Mouse (Mus musculus): Measurements from ENCODE around the gene N4bp2l1.
A peak's percentile ranks its signal among the peaks of the same experiment; 100 is the strongest.

N4bp2l1 gene

DNA sequence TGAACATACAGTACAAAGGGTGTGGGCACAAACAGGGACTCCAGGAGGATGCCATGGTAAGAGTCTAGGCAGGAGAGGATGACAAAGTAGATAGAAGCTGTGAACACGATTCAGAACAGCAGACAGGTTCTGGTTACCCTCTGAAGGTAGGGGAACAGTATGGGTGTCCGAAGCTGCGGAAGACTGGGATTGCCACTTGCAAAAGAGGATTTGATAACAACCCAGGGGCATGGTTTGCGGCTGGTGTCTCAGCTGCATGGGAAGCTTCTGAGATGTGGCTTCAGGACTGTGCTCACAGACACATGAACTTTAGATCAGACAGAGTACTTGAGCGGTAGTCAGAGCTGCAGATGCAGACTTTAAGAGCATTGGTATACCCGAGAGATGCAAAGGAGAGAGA is 32.6 kb downstream of the N4bp2l1 start:
- DNase-seq (ENCODE audit: low spot score), result no peak

DNA sequence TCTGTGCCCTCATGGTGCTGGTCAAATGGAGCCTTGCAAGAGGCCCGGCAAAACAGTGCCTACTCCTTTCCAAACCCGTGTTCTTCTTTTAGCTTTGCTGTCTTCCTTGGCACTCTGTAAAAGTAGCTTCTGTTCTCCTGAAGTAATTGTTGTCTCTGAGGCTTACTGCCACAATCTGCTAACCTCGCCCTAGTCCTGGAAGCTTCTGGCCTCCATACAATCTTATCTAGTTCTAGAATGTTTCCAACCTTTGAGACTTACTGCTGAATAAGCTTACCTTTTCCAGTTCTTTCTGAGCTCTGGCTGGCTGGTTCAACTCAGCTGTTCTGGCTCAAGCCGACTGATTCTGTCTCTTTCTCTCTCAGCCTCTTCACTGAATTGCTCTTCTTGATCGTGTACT is 35.2 kb downstream of the N4bp2l1 start:
- no peak for DNase-seq (ENCODE audit: low spot score)

DNA sequence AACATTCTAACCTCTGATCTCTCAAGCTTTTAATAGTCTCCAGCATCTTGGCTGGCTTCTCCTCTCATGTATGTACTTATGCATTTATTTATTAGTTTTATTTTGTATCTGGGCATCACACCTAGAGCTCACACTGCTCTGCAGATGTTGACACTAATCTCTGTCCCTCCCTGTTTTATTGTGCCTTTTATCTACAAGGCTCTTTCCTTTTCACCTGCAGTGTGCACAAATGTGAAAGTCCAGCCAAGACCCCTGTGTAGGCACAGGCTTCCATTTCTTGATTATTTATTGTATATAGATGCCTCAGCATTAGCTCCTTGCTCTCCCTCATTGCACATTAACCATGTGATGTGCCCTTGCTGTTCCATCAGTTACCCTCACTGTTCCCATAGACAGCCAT is 35.6 kb downstream of the N4bp2l1 start:
- no peak for DNase-seq (ENCODE audit: low spot score)

DNA sequence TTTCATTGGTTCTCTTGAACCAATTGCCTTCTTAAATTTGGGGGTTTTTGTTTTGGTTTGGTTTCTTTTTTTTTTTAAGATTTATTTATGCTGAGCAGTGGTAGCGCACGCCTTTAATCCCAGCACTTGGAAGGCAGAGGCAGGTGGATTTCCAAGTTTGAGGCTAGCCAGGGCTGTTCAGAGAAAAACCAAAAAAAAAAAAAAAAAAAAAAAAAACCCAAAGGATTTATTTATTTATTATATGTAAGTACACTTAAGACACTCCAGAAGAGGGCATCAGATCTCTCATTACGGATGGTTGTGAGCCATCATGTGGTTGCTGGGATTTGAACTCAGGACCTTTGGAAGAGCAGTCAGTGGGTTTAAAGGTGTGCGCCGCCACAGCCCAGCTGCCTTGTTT is 36.1 kb downstream of the N4bp2l1 start:
- no peak for DNase-seq (ENCODE audit: low spot score)

DNA sequence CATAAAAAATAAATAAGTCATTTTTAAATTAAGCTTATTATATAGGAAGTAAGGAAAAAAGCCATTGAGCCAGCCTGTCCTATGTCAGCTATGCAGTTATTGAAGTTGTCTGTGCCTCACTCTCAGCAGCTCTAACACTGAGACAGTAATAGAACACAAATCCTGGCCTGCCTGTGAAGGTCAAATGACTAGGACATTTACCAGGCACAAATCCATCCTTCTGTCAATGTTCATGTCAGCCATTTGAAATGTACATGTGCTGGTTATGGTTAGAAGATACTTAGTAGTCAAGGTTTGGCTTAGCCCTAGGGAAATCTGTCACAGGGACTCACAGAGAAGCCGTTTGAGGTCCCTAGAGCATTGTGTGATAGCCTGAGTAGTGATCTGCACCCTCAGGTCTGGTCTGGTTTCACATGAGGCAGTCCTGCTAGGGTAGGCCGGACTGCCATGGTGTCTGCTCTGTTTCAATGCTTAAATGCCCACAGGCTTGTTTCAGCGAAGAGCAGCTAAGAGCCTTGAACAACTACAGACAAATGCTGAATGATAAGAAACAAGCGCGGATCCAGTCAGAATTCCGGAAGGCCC is 37.4 kb downstream of the N4bp2l1 start:
- no peak for DNase-seq (ENCODE audit: low spot score)

DNA sequence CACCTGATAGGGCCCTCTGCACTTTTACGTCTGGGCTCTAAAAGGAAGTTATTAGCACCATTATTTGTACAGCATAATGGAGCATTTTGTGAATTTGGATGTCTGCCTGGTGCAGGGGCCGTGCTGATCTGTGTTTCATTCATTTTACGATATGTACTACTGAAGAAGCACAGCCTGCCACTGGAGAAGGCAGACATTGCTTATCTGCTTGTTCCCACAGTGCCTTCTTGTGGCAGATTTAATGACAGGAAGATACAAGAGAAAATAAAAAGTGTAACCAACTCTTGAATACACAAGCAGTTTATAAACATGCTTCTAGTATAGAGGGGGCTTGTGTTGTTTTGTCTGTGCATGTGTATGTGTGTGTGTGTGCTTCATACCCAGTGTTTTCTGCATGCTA is 45.4 kb downstream of the N4bp2l1 start:
- no peak for DNase-seq (ENCODE audit: low spot score)

DNA sequence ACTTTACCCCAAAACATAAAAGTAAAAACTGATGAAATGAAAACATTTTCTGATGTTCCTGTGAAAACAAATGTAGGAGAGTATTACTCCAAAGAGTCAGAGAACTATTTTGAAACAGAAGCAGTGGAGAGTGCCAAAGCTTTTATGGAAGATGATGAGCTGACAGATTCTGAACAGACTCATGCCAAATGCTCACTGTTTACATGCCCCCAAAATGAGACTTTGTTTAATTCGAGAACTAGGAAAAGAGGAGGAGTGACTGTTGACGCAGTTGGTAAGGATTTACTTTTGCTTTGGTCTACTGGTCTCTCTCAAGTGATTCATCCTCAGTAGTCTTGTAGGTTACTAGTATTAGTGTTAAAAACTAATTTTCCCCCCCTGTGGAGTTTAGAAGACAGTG is 53.8 kb downstream of the N4bp2l1 start:
- no peak for DNase-seq (ENCODE audit: low spot score)

DNA sequence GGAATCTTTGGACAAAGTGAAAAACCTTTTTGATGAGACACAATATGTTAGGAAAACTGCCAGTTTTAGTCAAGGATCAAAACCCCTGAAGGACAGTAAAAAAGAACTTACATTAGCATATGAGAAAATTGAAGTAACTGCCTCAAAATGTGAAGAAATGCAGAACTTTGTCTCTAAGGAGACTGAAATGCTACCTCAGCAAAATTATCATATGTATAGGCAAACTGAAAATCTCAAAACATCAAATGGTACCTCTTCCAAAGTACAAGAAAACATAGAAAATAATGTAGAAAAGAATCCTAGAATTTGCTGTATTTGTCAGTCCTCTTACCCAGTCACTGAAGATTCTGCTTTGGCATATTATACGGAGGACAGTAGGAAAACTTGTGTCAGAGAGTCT is 55.7 kb downstream of the N4bp2l1 start:
- no peak for DNase-seq (ENCODE audit: low spot score)

DNA sequence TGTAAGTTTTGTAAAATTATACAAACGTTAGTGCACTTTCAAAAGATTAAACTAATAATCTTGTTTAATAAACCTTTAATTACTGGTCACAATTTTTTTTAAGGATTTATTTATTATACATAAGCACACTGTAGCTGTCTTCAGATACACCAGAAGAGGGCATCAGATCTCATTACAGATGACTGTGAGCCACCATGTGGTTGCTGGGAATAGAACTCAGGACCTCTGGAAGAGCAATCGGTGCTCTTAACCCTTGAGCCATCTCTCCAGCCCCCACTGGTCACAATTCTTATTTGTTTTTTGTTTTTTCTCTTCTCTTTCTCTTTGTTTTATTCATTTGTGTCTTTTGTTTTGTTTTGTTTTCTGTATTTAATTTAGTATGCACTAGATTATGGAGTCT is 71.7 kb downstream of the N4bp2l1 start:
- DNase-seq (ENCODE audit: low spot score), result no peak

DNA sequence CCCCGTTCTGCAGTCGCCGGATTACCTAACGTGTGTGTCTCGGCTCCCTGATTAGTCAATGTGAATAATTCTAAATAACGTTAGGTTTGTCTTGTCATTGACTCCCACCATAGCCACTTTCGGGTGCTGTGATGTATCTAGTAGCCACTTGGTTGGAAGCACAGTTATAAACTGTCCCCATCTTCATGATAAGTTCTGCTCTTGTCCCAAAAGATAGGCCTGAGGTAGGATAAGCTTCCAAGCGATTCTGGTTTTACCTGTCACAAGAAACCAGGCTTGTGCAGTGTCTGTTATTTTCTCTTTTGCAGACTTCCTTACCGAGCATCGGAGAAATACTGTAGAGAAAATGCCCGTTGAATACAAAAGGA is 74.1 kb downstream of the N4bp2l1 start:
- DNase-seq (ENCODE audit: low spot score), result no peak

DNA sequence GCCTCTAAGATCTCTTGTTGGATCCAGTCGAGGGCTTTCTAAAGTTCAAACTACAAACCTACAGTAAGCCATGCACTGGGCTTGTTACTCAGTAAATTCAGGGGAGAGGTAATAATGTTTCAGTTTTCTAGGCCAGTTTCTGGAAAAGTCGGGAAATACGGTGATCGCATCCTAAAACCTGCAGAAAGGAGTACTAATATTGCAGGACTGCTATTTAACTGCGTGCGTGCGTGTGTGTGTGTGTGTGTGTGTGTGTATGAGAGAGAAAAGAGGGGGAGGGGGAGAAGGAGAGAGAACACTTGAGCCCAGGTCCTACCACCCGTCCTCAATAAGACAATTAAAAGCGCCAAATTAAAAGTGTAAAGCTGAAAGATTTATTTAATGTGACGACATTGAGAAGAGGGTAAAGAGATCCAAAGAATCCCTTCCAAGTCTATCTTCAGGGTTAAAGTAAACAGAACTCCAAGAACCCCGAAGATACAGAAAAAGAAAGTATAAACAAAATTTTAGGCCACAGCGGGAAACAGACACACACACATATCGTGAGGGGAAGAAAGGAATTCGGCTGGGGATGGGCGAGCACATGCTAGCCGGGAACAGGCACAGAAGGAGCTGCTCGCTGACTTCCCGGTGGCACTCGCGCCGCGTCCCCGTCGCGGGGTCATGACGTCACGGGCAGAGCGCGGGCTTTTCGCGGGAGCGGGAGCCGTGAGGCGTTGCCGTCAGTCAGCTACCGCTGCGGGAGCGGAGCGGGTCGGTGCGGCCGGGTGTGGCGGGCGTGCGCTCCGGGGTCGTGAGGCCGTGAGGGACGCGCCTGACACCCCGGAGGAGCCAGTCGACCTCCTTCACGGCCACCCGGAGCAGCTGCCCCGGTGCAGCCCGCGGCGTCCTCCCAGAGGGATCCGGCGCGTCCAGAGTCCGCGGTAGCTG is 74.8 kb downstream of the N4bp2l1 start, which contains the start of gene Brca2:
TSS of gene Brca2 (plus strand) at position 694 of the 930 bp plus-strand sequence.
- peak; percentile 89 for DNase-seq (ENCODE audit: low spot score)

All from T-cell, adult 2 months (primary cell).